Mouse (Mus musculus): ENCODE data around the gene Trim2. TPM values are rescaled to one million over a fixed set of nuclear protein-coding genes. Genes with fewer than 3 reads are reported as not detected.
A peak's percentile ranks its signal among the peaks of the same experiment; 100 is the strongest.

The Trim2 gene
- total and polyA plus RNA-seq, 2 experiments from 2014 or later: 127 to 186 TPM

DNA sequence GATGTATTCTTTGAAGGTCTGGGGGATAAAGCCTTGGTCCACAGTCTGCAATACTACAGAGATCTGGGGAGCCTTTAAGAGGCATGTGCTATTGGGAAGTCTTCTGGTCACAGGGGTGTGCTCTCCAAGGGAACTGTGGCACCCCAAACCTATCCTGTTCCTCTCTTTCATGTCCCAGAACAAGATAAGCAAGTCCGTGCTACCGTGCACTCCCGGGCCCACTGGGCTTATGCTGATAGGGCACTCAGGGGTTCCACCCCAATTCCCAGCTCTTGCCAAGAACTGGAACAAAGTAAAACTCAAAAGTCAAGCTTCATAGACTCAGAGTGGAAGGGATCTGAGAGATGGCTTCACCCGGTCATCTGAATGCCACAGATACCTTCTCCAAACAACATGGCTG, 72.1 kb downstream of the Trim2 start:
- H3K27me3 ChIP-seq (ENCODE audit: insufficient read depth, low read length): no peaks in the 10 kb centered on the region
- H3K27ac ChIP-seq (ENCODE audit: low read depth, low read length): no peak overlapping the region
- no peak overlapping the region for H3K4me3 ChIP-seq (ENCODE audit: low read depth, low read length)
- ATAC-seq (no peak), DNase-seq (no peak)
- H3K9ac ChIP-seq: no peak overlapping the region
- no peak for TF ChIP-seq CTCF (IDR thresholded peaks at IDR 0.05; ENCODE audit: low read depth)
- H3K9me3 ChIP-seq (ENCODE audit: low read length): no peaks in the 10 kb centered on the region
- 91% methylated on average over 4 of the region's 4 CpGs for WGBS
- 0 out of 2 replicates have a peak, but pooled peaks cover 6% of the 10 kb centered on the region for H3K4me1 ChIP-seq (ENCODE audit: insufficient read depth)
- no peak overlapping the region for H3K4me2 ChIP-seq (ENCODE audit: low read depth)
- no peaks in the 10 kb centered on the region for H3K36me3 ChIP-seq (ENCODE audit: insufficient read depth)

DNA sequence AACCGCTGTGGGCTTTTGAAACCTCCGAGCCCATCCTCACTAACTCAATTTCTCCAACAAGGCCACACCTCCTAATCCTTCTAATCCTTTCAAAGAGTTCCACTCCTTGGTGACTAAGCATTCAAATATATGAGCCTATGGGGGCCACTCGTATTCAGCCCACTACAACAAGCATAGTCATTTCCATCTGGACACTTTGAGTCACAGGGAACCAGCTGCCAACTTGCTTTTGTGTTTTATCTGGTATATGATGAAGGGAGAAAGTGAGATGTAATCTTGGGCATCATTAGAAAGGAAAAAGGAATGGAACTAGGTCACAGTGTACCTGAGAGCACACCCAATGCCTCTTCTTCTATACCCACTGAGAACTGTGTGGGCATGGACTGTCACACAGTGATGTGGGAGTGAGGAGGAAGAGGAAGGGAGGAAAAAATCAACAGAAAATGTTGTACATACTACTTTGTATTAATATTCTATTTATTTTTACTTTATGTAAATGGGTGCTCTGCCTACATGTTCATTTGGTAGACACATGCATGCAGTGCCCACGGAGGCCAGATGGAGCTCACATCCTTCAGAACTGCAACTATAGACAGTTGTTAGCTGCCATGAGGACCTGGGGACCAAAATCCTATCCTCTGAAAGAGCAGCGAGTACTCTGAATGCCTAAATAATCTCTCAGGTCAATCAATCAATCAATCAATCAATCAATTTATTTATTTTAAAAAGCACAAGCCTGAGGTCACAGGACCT, 72.8 kb downstream of the Trim2 start:
- no peaks in the 10 kb centered on the region for H3K27me3 ChIP-seq (ENCODE audit: insufficient read depth, low read length)
- no peak overlapping the region for H3K9ac ChIP-seq
- no peak for TF ChIP-seq CTCF (IDR thresholded peaks at IDR 0.05; ENCODE audit: low read depth)
- no peak overlapping the region for H3K27ac ChIP-seq (ENCODE audit: low read depth, low read length)
- H3K4me3 ChIP-seq (ENCODE audit: low read depth, low read length): no peak overlapping the region
- H3K4me1 ChIP-seq (ENCODE audit: insufficient read depth): peaks cover 11% of the 10 kb centered on the region; the same call in 1 of the 2 replicates
- no peaks in the 10 kb centered on the region for H3K9me3 ChIP-seq (ENCODE audit: low read length)
- DNase-seq: no peak
- no peak for ATAC-seq
- no peaks in the 10 kb centered on the region for H3K36me3 ChIP-seq (ENCODE audit: insufficient read depth)
- H3K4me2 ChIP-seq (ENCODE audit: low read depth): no peak overlapping the region
- WGBS: 82% methylated on average over 5 of the region's 5 CpGs

- H3K4me3 ChIP-seq (ENCODE audit: low read depth, low read length): no peak overlapping the region
- no peak overlapping the region for H3K27ac ChIP-seq (ENCODE audit: low read depth, low read length)
- peaks cover 15% of the 10 kb centered on the region; the same call in 1 of the 2 replicates for H3K4me1 ChIP-seq (ENCODE audit: insufficient read depth)
- H3K36me3 ChIP-seq (ENCODE audit: insufficient read depth): no peaks in the 10 kb centered on the region
- H3K27me3 ChIP-seq (ENCODE audit: insufficient read depth, low read length): no peaks in the 10 kb centered on the region
- no peaks in the 10 kb centered on the region for H3K9me3 ChIP-seq (ENCODE audit: low read length)
- no peak overlapping the region for H3K4me2 ChIP-seq (ENCODE audit: low read depth)
- ATAC-seq: no peak
- no peak for TF ChIP-seq CTCF (IDR thresholded peaks at IDR 0.05; ENCODE audit: low read depth)
- WGBS: 84% methylated on average over 6 of the region's 6 CpGs
- H3K9ac ChIP-seq: no peak overlapping the region
- no peak for DNase-seq
Measured at GRCm38 (mm10) chr3:84232312-84232711, 74.4 kb downstream of the Trim2 start.

- Histone ChIP-seq H3K4me2 (ENCODE audit: low read depth) (no peak overlapping the region), H3K9ac (no peak overlapping the region), H3K27me3 (ENCODE audit: insufficient read depth, low read length) (no peaks in the 10 kb centered on the region), H3K4me3 (ENCODE audit: low read depth, low read length) (no peak overlapping the region), H3K36me3 (ENCODE audit: insufficient read depth) (no peaks in the 10 kb centered on the region), H3K9me3 (ENCODE audit: low read length) (no peaks in the 10 kb centered on the region), H3K27ac (ENCODE audit: low read depth, low read length) (peak overlapping the region; percentile 29; the same call in 1 of the 2 replicates), H3K4me1 (ENCODE audit: insufficient read depth) (peaks cover 15% of the 10 kb centered on the region; the same call in 1 of the 2 replicates)
- DNase-seq (no peak), ATAC-seq (no peak)
- 16% methylated on average over 3 of the region's 3 CpGs for WGBS
- TF ChIP-seq CTCF (IDR thresholded peaks at IDR 0.05; ENCODE audit: low read depth): no peak
Measured at GRCm38 (mm10) chr3:84230988-84231387, 75.7 kb downstream of the Trim2 start.

DNA sequence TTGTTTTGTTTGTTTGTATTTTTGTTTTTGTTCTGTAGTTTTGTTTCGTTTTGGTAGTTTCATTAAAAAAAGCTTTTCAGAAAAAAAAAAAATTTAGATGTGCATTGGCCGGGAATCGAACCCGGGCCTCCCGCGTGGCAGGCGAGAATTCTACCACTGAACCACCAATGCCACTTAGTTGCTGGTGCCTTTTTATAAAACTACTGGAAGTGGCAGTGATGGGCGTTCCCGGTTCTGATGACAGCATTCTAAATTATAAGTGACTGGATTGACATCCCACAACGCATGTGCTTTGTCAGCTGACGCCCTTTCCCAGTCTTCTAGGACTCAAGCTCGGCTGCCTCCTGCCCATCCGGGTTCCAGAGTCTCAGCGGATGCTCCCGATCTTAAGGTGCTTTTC, 77.8 kb downstream of the Trim2 start:
- Histone ChIP-seq H3K27me3 (ENCODE audit: insufficient read depth, low read length) (no peaks in the 10 kb centered on the region), H3K27ac (ENCODE audit: low read depth, low read length) (peak overlapping the region; percentile 75), H3K36me3 (ENCODE audit: insufficient read depth) (no peaks in the 10 kb centered on the region), H3K9ac (peak overlapping the region; percentile 47; the same call in 1 of the 2 replicates), H3K4me2 (ENCODE audit: low read depth) (peak overlapping the region; percentile 73), H3K4me1 (ENCODE audit: insufficient read depth) (peaks cover 15% of the 10 kb centered on the region; the same call in 1 of the 2 replicates), H3K9me3 (ENCODE audit: low read length) (no peaks in the 10 kb centered on the region), H3K4me3 (ENCODE audit: low read depth, low read length) (peak overlapping the region; percentile 40)
- peak; percentile 80 for DNase-seq
- peak; percentile 77 for ATAC-seq
- WGBS: 8% methylated on average over 15 of the region's 15 CpGs
- no peak for TF ChIP-seq CTCF (IDR thresholded peaks at IDR 0.05; ENCODE audit: low read depth)

DNA sequence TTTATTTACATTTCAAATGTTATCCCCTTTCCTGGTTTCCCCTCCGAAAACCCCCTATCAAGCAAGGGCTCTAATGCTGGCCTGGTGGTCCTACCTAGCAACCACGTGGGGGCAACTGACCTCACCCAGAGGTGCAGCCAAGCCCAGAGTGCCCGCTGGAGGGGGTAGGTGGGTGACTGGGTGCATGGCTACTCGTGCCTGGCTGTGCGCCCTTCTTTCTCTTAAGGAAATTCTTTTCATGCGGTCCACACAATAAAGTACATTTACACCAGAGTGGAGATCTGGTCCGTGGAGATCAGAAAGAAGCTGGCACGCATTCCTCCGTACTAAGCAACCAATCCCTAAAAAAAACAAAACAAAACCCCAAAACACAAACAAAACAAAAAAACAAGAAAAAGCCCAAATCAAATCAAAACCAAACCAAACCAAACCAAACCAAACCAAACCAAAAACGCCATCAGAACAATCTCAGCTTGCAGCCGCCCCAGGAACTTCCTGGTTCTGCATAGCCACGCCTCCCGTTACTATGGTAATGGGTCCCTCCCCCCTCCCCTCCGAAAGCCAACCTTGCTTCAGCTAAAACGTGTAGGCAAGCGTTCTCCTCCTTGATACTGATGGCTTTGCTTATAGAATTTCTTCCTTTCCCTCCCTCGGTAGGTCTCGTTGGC, 78.3 kb downstream of the Trim2 start:
- peak overlapping the region; percentile 47 for H3K9ac ChIP-seq
- H3K36me3 ChIP-seq (ENCODE audit: insufficient read depth): no peaks in the 10 kb centered on the region
- H3K4me1 ChIP-seq (ENCODE audit: insufficient read depth): peaks cover 15% of the 10 kb centered on the region; the same call in 1 of the 2 replicates
- peak; percentile 40 for TF ChIP-seq CTCF (IDR thresholded peaks at IDR 0.05; ENCODE audit: low read depth)
- peak overlapping the region; percentile 73 for H3K4me2 ChIP-seq (ENCODE audit: low read depth)
- DNase-seq: peak; percentile 90
- H3K27ac ChIP-seq (ENCODE audit: low read depth, low read length): peak overlapping the region; percentile 75
- no peaks in the 10 kb centered on the region for H3K9me3 ChIP-seq (ENCODE audit: low read length)
- WGBS: 1% methylated on average over 18 of the region's 18 CpGs
- ATAC-seq: peak; percentile 92
- no peaks in the 10 kb centered on the region for H3K27me3 ChIP-seq (ENCODE audit: insufficient read depth, low read length)
- H3K4me3 ChIP-seq (ENCODE audit: low read depth, low read length): peak overlapping the region; percentile 40

DNA sequence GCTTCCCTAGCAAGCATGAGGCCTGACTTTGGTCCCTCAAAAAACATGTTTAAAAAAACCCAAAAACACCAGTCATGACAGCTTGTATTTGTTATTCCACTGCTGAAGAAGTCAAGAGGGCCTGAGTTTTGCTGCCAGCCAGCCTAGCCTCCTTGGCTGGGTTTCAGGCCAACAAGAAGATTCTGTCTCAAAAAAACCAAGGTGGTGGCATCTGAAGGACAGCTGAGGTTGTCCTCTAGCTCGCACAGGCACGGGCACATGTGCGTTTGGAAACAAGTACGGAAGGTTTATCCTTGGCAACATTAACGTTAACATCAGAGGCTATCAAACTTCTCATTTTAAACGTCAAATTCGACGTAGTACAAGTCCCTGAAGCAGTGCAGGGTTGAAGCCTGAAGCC, 79.0 kb downstream of the Trim2 start:
- no peak overlapping the region for H3K4me3 ChIP-seq (ENCODE audit: low read depth, low read length)
- DNase-seq (no peak), ATAC-seq (no peak)
- no peaks in the 10 kb centered on the region for H3K9me3 ChIP-seq (ENCODE audit: low read length)
- H3K4me1 ChIP-seq (ENCODE audit: insufficient read depth): peaks cover 15% of the 10 kb centered on the region; the same call in 1 of the 2 replicates
- H3K27me3 ChIP-seq (ENCODE audit: insufficient read depth, low read length): no peaks in the 10 kb centered on the region
- H3K36me3 ChIP-seq (ENCODE audit: insufficient read depth): no peaks in the 10 kb centered on the region
- H3K9ac ChIP-seq: 0 out of 2 replicates have a peak overlapping the region, but pooled peaks have one; percentile 2
- WGBS: 17% methylated on average over 8 of the region's 8 CpGs
- no peak for TF ChIP-seq CTCF (IDR thresholded peaks at IDR 0.05; ENCODE audit: low read depth)
- H3K4me2 ChIP-seq (ENCODE audit: low read depth): peak overlapping the region; percentile 73; the same call in 1 of the 2 replicates
- H3K27ac ChIP-seq (ENCODE audit: low read depth, low read length): 0 out of 2 replicates have a peak overlapping the region, but pooled peaks have one; percentile 41

All from forebrain, postnatal 0 days (tissue).